Mouse (Mus musculus) embryo, embryonic 9.5 days (tissue): ENCODE measurements around the gene Ptpra.
A peak's percentile ranks its signal among the peaks of the same experiment; 100 is the strongest.

Source experiments
- DNase-seq: peaks from one replicate; pipeline ENCODE4 v3.0.0-alpha.2; 2017; ENCODE audit errors: extremely low spot score

Ptpra gene

GRCm38 (mm10) chr2:130556292-130556691 is 106.2 kb downstream of the Ptpra start:
- DNase-seq = no peak

GRCm38 (mm10) chr2:130557462-130557861 is 107.4 kb downstream of the Ptpra start:
- no peak for DNase-seq

GRCm38 (mm10) chr2:130558015-130558414 is 107.9 kb downstream of the Ptpra start:
- no peak for DNase-seq

DNA sequence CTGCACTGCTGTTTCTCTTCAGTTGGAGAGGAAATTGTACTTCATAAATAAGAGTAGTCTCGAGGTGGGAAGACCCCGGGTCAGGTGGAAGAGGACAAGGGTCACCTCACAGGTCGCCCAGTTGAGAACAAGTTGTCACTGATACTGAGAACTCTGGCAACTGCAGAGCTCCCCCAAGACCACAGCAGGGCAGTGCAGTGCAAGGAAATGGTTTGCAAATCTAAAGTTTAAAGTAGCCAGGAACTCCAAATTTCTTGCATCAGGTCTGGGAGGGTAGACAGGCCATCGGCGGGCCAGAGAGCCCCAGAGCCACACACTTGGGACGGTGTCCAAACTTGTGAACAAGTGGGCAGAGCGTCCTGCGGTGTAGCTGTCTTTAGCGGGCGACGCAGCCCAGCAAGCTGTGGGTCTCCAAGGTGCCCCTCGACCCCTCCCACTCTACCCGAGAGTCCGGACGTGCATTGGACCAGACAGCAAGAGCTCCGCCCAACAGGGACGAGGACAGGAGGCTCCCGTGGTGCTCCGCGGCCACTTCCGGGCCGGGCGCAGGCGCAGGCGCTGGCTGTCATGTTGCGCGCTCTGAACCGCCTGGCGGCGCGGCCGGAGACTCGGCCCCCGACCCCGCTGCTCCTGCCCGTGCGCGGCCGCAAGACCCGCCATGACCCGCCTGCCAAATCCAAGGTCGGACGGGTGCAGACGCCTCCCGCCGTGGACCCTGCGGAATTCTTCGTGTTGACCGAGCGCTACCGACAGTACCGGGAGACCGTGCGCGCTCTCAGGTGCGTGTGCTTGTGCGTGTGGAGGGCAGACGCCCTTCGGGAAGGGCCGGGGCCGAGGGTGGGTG is 113.4 kb downstream of the Ptpra start, which contains the start of gene Mrps26:
TSS of gene Mrps26 (plus strand) at position 531 of the 844 bp plus-strand sequence.
- DNase-seq = peak; percentile 92

DNA sequence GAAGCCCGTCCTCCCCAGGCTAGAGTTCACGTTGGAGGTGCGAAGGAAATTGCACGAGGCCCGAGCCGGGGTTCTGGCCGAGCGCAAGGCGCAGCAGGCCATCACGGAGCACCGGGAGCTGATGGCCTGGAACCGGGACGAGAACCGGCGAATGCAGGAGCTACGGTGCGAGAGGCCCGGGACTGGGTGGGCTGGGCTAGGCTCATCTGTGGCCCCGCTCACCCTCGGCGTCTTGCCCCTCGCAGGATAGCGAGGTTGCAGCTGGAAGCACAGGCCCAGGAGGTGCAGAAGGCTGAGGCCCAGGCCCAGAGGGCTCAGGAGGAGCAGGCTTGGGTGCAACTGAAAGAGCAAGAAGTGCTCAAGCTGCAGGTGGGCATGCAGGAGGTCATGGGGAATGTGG is 114.0 kb downstream of the Ptpra start:
- DNase-seq = no peak

DNA sequence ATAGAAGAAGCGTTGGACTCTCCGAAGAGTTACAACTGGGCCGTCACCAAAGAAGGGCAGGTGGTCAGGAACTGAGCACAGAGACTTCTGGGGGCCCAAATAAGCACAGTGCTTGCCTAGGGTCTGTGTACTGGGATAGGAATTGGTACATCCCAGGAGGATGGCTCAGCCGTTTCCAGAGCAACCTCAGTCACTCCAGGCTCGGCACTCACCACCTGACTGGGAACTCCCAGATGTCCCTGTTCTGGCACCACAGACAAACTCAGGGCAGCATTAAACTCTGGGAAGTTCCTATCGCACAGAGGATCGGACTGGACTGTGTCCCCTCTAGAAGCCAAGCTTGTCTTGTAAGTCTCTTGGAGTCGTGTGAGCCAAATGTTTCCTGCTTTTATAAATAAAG is 114.9 kb downstream of the Ptpra start:
- no peak for DNase-seq

DNA sequence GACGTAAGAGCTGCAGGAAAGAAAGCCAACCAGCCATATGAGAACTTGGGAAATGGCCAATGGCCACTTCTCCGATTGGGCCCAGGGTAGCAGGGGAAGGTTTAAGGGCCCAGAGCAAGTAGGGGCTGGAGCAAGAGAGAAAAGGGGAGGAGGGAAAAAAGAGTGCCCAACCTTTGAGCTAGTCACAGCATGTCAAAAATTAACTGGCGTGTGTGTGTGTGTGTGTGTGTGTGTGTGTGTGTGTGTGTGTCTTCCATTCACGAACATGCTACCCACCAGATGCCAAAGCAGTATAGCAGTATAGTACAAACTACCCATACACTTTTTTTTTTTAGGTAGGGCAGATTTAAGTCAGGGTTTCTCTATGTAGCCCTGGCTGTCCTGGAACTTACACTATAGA is 118.8 kb downstream of the Ptpra start:
- no peak for DNase-seq

DNA sequence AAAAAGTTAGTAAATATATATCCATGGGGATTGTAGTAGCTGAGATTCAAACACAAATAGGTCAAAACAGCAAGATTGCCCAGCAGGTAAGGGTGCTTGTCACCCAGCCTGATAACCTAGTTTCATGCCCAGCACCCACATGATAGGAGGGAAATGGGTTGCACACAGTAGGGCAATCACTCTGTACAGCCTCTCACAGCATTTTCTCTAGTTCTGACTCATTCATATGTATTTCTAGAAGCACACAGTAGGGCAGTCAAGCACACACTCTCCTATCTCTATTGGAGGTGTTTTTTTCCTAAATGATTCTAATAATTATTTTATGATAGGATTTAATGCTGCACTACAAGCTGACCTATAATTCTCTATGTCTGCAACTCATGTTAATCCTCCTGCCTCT is 119.8 kb downstream of the Ptpra start:
- DNase-seq = no peak

- DNase-seq = no peak
Measured at GRCm38 (mm10) chr2:130574960-130575359, 124.9 kb downstream of the Ptpra start.

DNA sequence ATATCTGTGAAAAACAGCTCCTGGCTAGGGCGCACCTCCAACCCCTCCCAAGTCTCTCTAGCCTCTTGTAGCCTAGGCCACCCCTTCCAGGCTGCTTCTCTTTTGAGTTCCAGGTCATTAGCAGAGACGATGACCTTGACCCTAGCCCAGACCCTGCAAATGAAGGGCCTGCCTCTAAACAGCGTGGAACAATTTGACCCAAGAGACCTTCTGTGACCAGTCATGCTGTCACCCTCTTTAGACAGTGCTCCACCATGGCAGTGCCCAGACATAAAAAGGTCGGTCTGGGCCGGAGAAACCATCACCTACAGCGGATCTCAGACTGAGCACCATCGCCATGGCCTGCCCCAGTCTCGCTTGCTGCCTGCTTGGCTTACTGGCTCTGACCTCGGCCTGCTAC is 125.8 kb downstream of the Ptpra start, which contains the start of gene Oxt:
TSS of gene Oxt (plus strand) at position 301 of the 400 bp plus-strand sequence.
- no peak for DNase-seq

DNA sequence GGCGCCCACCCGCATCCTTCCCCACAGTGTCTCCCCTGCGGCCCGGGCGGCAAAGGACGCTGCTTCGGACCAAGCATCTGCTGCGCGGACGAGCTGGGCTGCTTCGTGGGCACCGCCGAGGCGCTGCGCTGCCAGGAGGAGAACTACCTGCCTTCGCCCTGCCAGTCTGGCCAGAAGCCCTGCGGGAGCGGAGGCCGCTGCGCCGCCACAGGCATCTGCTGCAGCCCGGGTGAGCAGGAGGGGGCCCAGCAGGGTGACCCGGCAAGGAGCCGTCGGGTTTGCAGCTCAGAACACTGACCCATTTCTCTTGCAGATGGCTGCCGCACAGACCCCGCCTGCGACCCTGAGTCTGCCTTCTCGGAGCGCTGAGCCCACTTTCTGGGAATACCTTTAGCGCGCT is 126.5 kb downstream of the Ptpra start:
- DNase-seq = peak; percentile 34

GRCm38 (mm10) chr2:130577021-130577420 is 126.9 kb downstream of the Ptpra start:
- no peak for DNase-seq

- DNase-seq = peak; percentile 19
Measured at GRCm38 (mm10) chr2:130577632-130578031, 127.6 kb downstream of the Ptpra start.

- peak; percentile 74 for DNase-seq
Measured at GRCm38 (mm10) chr2:130578148-130578547, 128.1 kb downstream of the Ptpra start.

DNA sequence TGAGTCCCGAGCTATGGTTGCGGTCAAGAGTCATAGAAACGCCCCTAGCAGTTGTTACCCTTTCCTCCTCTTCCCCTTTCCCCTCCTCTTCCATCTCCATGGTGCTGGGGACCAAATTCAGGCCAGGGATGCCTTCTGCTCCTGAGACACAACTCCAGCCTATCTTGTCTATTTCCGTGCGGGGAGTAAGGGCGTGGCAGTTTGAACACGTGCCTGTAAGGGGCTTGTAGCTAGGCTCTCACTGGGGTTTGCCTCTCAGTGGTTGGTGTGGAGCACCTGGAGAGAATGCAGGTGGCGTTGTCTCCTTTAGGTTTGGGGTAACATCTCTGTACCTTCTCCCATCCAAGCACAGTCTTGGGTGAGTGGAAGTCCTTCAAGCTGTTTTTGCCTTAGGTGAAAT is 129.7 kb downstream of the Ptpra start:
- DNase-seq = no peak

- DNase-seq = no peak
Measured at GRCm38 (mm10) chr2:130581201-130581600, 131.1 kb downstream of the Ptpra start.

- DNase-seq = no peak
Measured at GRCm38 (mm10) chr2:130582552-130582951, 132.5 kb downstream of the Ptpra start, which contains the start of gene Avp. TSS of gene Avp (minus strand) at chr2:130582554.

- DNase-seq = no peak
Measured at GRCm38 (mm10) chr2:130583902-130584560, 134.0 kb downstream of the Ptpra start.

GRCm38 (mm10) chr2:130586016-130586415 is 135.9 kb downstream of the Ptpra start:
- no peak for DNase-seq

DNA sequence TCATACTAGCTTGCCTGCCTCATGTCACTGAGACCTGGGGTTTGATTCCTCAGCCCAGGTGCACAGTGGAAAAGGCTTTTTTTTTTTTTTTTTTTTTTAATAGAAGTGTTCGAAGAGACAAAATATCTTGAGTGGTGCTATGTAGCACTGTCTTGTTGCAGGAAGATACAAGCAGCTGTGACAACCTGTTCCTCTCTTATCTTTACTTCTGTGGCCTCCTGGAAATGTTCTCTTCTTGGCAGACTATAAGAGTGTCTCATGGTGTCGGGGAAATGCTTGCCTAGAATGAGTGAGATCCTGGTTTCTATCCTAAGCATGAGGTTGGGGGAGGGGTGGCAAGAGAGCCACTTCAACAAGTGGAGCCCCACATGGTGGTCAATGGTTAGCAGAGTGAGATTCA is 138.3 kb downstream of the Ptpra start:
- DNase-seq = no peak

DNA sequence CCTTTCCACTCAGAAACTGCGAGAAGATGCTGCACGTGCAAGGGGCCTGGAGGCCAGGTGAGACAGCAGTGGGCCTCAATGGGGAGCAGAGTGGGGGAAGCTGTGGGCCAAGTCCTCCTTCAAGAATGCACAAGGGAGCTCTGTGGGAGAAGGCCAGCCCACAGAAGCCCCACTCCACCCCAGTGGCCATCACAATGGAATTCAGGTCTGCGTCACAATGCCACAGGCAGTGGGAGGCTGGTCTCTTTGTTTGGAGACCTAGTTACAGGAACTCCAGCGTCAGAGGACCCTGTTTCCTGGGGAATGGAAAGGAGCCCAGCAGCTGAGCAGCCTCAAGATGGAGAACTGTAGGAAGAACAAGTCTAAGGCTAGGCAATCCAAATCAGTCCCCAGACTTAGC is 139.1 kb downstream of the Ptpra start:
- no peak for DNase-seq

- no peak for DNase-seq
Measured at GRCm38 (mm10) chr2:130589761-130590160, 139.7 kb downstream of the Ptpra start.

- DNase-seq = no peak
Measured at GRCm38 (mm10) chr2:130591016-130591415, 140.9 kb downstream of the Ptpra start.
